Mouse (Mus musculus): ENCODE data around the gene Gfod1. TPM values are rescaled to one million over a fixed set of nuclear protein-coding genes. Genes with fewer than 3 reads are reported as not detected.

The Gfod1 gene
- polyA plus RNA-seq, 1 experiment from 2014 or later, result 0.93 TPM

GRCm38 (mm10) chr13:43146515-43147258, 157.3 kb downstream of the Gfod1 start:
- 61% methylated on average over 8 of the region's 8 CpGs for WGBS
- Histone ChIP-seq H3K27me3 (ENCODE audit: control insufficient read depth, insufficient read depth, low read length) (no peaks in the 10 kb centered on the region), H3K4me1 (ENCODE audit: control insufficient read depth, insufficient read depth, low read length) (peaks cover 5% of the 10 kb centered on the region; the same call in 1 of the 2 replicates), H3K4me2 (ENCODE audit: low read depth, low read length) (no peak overlapping the region), H3K27ac (ENCODE audit: low read length) (no peak overlapping the region), H3K4me3 (ENCODE audit: low read length) (no peak overlapping the region), H3K36me3 (ENCODE audit: control insufficient read depth, insufficient read depth) (peaks cover 2% of the 10 kb centered on the region; the same call in 1 of the 2 replicates), H3K9me3 (replicated peaks; ENCODE audit: control insufficient read depth, low read length) (no peaks in the 10 kb centered on the region), H3K9ac (ENCODE audit: low read length) (no peak overlapping the region)
- no peak for ATAC-seq (replicated peaks; ENCODE audit: extremely low read depth, insufficient read depth, low FRiP score)

Other genes starting within 250 kb of the Gfod1 start
- gene Tbc1d7, start 132.7 kb downstream of the Gfod1 start, polyA plus RNA-seq (2015; fragmentation: Nextera tagmentation; extraction: Ambion mirVana), result 57.7 and 57.8 TPM in 2 replicates
- gene Sirt5, start 61.3 kb upstream of the Gfod1 start, polyA plus RNA-seq (2015; fragmentation: Nextera tagmentation; extraction: Ambion mirVana), result 32.2 and 34.4 TPM in 2 replicates
- 104 and 123 TPM in 2 replicates for gene Nol7, start 94.2 kb upstream of the Gfod1 start, polyA plus RNA-seq (2015; fragmentation: Nextera tagmentation; extraction: Ambion mirVana)
- gene Ranbp9, start 177.1 kb upstream of the Gfod1 start, polyA plus RNA-seq (2015; fragmentation: Nextera tagmentation; extraction: Ambion mirVana), result 8.0 and 8.1 TPM in 2 replicates